Mouse (Mus musculus) skeletal muscle tissue, adult 2 months (tissue): ENCODE measurements around the gene Vmn2r120.
"Not testable (repeated sequence)": the region's sequence is repeated elsewhere in the genome, so short reads cannot be mapped to it uniquely, and the experiment has no call there.

ENCODE experiments used
- DNase-seq: peaks from one replicate; pipeline ENCODE4 v3.0.0-alpha.2; 2012; ENCODE audit warnings: low read depth, low spot score

The Vmn2r120 gene

DNA sequence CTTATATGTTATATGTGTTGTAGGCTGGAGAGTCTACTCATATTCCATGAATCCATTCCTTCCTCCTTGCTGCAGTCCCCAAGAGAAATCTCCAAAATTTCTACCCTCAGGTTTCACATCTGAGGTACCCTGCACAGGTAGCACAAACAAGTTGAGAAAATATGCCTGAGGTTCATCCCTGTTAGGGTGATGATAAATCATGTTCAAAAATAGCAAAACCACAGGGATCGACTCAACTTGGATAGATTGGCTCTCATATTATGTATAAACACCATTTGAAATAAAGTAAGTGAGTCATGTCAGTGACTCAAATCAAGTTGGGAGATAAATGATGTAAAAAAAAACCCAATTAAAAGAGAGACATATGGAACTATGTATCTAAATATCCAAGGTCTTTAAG lies at the start of gene Vmn2r120:
Vmn2r120 (minus strand) TSS at position 101 of the 400 bp plus-strand sequence.
- DNase-seq = no peak

DNA sequence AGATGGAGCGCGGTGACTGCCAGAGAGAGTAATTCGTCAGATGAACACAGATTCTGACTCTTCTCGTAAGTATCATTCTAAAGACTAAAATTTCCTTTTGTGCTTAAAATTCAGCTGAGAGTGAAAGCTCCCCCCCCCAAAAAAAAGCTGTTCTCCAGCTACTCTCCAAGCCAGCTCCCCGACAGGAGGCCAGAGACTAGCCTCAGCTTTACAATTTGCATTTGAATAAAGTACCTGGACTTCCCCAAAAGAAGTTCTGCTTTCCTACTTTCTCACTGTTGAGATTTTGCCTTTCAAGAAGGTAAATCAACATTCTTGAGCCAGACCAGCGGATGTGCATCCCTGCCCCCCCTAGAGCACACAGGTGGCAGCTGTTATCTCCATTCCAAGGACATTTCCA lies 42.0 kb upstream of the Vmn2r120 start:
- not testable (repeated sequence) for DNase-seq

DNA sequence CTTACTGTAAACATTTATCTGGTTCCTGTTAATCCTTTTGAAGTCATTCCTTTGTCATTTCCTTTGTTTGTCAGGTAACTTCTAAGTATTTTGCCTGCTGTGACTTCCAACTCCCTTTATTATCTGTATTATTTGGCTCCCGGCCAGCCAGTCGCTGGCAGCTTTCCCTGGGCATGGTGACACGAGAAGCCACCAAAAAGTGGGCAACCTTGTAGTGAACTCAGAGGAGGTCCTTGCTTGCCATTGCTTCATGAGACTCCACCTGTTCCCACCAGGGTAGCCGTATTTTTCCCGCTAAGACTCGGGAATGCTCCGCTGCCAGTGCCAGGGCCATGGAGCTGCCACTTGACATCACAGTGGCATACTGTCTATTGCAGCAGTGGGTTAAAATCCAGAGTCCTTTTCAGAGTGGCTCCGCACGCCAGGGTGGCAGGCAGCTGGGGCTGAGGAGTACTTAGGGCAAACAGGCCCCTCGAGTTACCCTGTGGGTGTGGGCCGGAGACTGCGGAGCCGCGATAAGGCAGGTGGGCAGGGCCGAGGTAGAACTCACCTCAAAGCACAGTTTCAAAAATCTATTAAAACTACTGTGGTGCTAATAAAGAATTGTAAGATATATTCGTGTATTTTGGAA lies 28.9 kb upstream of the Vmn2r120 start:
- DNase-seq = no peak
